Mouse (Mus musculus): ENCODE measurements around the gene Il1f6.

DNA sequence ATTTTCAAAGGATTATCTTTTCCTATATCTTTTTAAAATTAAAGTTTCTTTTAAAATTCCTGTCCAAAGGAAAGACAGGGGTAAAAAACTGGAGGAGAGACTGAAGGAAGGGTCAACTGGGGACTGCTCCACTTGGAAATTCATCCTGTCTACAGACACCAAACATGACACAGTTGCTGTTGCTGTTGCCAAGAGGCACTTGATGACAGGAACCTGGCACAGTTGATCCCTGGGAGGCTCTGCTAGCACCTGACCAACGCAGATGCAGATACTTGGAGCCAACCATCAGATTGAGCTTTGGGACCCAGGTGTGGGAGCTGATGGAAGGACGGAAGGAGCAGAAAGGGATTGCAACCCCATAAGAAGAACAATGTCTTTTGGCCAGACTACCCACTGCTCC, 12.0 kb downstream of the Il1f6 start:
- TF ChIP-seq CTCF (IDR thresholded peaks at IDR 0.05; ENCODE audit: low read depth, low read length) (no peak), POLR2A (IDR thresholded peaks at IDR 0.05; ENCODE audit: borderline replicate concordance, low read depth, low read length) (no peak)
